Mouse (Mus musculus): ENCODE data around the gene Ifrd1. TPM values are rescaled to one million over a fixed set of nuclear protein-coding genes. Genes with fewer than 3 reads are reported as not detected.
A peak's percentile ranks its signal among the peaks of the same experiment; 100 is the strongest.

Ifrd1 gene
- polyA plus RNA-seq, 1 experiment from 2014 or later: 131 TPM

- peaks cover 15% of the 10 kb centered on the region for H3K4me1 ChIP-seq (ENCODE audit: control insufficient read depth, insufficient read depth, low read length)
- H3K9ac ChIP-seq (ENCODE audit: low read depth, low read length): no peak overlapping the region
- no peaks in the 10 kb centered on the region for H3K27me3 ChIP-seq (ENCODE audit: control insufficient read depth, insufficient read depth, low read length)
- 93% methylated on average over 9 of the region's 9 CpGs for WGBS
- H3K9me3 ChIP-seq (ENCODE audit: control insufficient read depth, low read length): no peaks in the 10 kb centered on the region
- ATAC-seq (ENCODE audit: low FRiP score, low TSS enrichment): no peak
- H3K27ac ChIP-seq (ENCODE audit: low read depth, low read length): no peak overlapping the region
- no peaks in the 10 kb centered on the region for H3K36me3 ChIP-seq (ENCODE audit: control insufficient read depth, insufficient read depth, low read length)
- no peak overlapping the region for H3K4me3 ChIP-seq (ENCODE audit: low read length)
- no peak overlapping the region; the same call in 1 of the 2 replicates for H3K4me2 ChIP-seq (replicated peaks; ENCODE audit: low read depth, low read length)
Measured at GRCm38 (mm10) chr12:40224171-40224880, 24.0 kb downstream of the Ifrd1 start.

GRCm38 (mm10) chr12:40223676-40224075, 24.6 kb downstream of the Ifrd1 start:
- ATAC-seq (ENCODE audit: low FRiP score, low TSS enrichment): no peak
- Histone ChIP-seq H3K4me1 (ENCODE audit: control insufficient read depth, insufficient read depth, low read length) (peaks cover 15% of the 10 kb centered on the region), H3K4me2 (replicated peaks; ENCODE audit: low read depth, low read length) (peak overlapping the region; percentile 68), H3K9me3 (ENCODE audit: control insufficient read depth, low read length) (no peaks in the 10 kb centered on the region), H3K36me3 (ENCODE audit: control insufficient read depth, insufficient read depth, low read length) (no peaks in the 10 kb centered on the region), H3K9ac (ENCODE audit: low read depth, low read length) (peak overlapping the region; percentile 51), H3K4me3 (ENCODE audit: low read length) (peak overlapping the region; percentile 93), H3K27me3 (ENCODE audit: control insufficient read depth, insufficient read depth, low read length) (no peaks in the 10 kb centered on the region), H3K27ac (ENCODE audit: low read depth, low read length) (no peak overlapping the region)
- WGBS: 30% methylated on average over 10 of the region's 10 CpGs

- H3K4me1 ChIP-seq (ENCODE audit: control insufficient read depth, insufficient read depth, low read length): peaks cover 15% of the 10 kb centered on the region
- peak; percentile 99 for ATAC-seq (ENCODE audit: low FRiP score, low TSS enrichment)
- H3K36me3 ChIP-seq (ENCODE audit: control insufficient read depth, insufficient read depth, low read length): peaks cover under 1% of the 10 kb centered on the region; the same call in 1 of the 2 replicates
- H3K9me3 ChIP-seq (ENCODE audit: control insufficient read depth, low read length): no peaks in the 10 kb centered on the region
- H3K4me3 ChIP-seq (ENCODE audit: low read length): peak overlapping the region; percentile 93
- H3K4me2 ChIP-seq (replicated peaks; ENCODE audit: low read depth, low read length): peak overlapping the region; percentile 68
- H3K27me3 ChIP-seq (ENCODE audit: control insufficient read depth, insufficient read depth, low read length): no peaks in the 10 kb centered on the region
- peak overlapping the region; percentile 97 for H3K27ac ChIP-seq (ENCODE audit: low read depth, low read length)
- H3K9ac ChIP-seq (ENCODE audit: low read depth, low read length): peak overlapping the region; percentile 95
- under 1% methylated on average over 47 of the region's 47 CpGs for WGBS
Measured at GRCm38 (mm10) chr12:40223082-40223619, 25.2 kb downstream of the Ifrd1 start.

- WGBS: under 1% methylated on average over 81 of the region's 81 CpGs
- peaks cover 15% of the 10 kb centered on the region for H3K4me1 ChIP-seq (ENCODE audit: control insufficient read depth, insufficient read depth, low read length)
- peak overlapping the region; percentile 97 for H3K27ac ChIP-seq (ENCODE audit: low read depth, low read length)
- peak overlapping the region; percentile 62 for H3K4me2 ChIP-seq (replicated peaks; ENCODE audit: low read depth, low read length)
- H3K27me3 ChIP-seq (ENCODE audit: control insufficient read depth, insufficient read depth, low read length): no peaks in the 10 kb centered on the region
- H3K9me3 ChIP-seq (ENCODE audit: control insufficient read depth, low read length): no peaks in the 10 kb centered on the region
- peaks cover 3% of the 10 kb centered on the region; the same call in 1 of the 2 replicates for H3K36me3 ChIP-seq (ENCODE audit: control insufficient read depth, insufficient read depth, low read length)
- H3K9ac ChIP-seq (ENCODE audit: low read depth, low read length): peak overlapping the region; percentile 95
- ATAC-seq (ENCODE audit: low FRiP score, low TSS enrichment): peak; percentile 97
- H3K4me3 ChIP-seq (ENCODE audit: low read length): peak overlapping the region; percentile 93
Measured at GRCm38 (mm10) chr12:40222251-40223081, 25.8 kb downstream of the Ifrd1 start.

- H3K4me2 ChIP-seq (replicated peaks; ENCODE audit: low read depth, low read length): peak overlapping the region; percentile 62
- no peak for ATAC-seq (ENCODE audit: low FRiP score, low TSS enrichment)
- H3K4me3 ChIP-seq (ENCODE audit: low read length): peak overlapping the region; percentile 93
- 15% methylated on average over 5 of the region's 5 CpGs for WGBS
- H3K9me3 ChIP-seq (ENCODE audit: control insufficient read depth, low read length): no peaks in the 10 kb centered on the region
- no peak overlapping the region for H3K27ac ChIP-seq (ENCODE audit: low read depth, low read length)
- peak overlapping the region; percentile 95 for H3K9ac ChIP-seq (ENCODE audit: low read depth, low read length)
- peaks cover 7% of the 10 kb centered on the region; the same call in 1 of the 2 replicates for H3K36me3 ChIP-seq (ENCODE audit: control insufficient read depth, insufficient read depth, low read length)
- H3K27me3 ChIP-seq (ENCODE audit: control insufficient read depth, insufficient read depth, low read length): no peaks in the 10 kb centered on the region
- peaks cover 15% of the 10 kb centered on the region for H3K4me1 ChIP-seq (ENCODE audit: control insufficient read depth, insufficient read depth, low read length)
Measured at GRCm38 (mm10) chr12:40221611-40222010, 26.7 kb downstream of the Ifrd1 start.

GRCm38 (mm10) chr12:40220896-40221295, 27.4 kb downstream of the Ifrd1 start:
- no peak for ATAC-seq (ENCODE audit: low FRiP score, low TSS enrichment)
- H3K9ac ChIP-seq (ENCODE audit: low read depth, low read length): peak overlapping the region; percentile 95; the same call in 1 of the 2 replicates
- no peaks in the 10 kb centered on the region for H3K27me3 ChIP-seq (ENCODE audit: control insufficient read depth, insufficient read depth, low read length)
- peak overlapping the region; percentile 62 for H3K4me2 ChIP-seq (replicated peaks; ENCODE audit: low read depth, low read length)
- peaks cover 15% of the 10 kb centered on the region for H3K4me1 ChIP-seq (ENCODE audit: control insufficient read depth, insufficient read depth, low read length)
- 21% methylated on average over 3 of the region's 3 CpGs for WGBS
- H3K36me3 ChIP-seq (ENCODE audit: control insufficient read depth, insufficient read depth, low read length): peaks cover 14% of the 10 kb centered on the region
- no peak overlapping the region for H3K27ac ChIP-seq (ENCODE audit: low read depth, low read length)
- no peaks in the 10 kb centered on the region for H3K9me3 ChIP-seq (ENCODE audit: control insufficient read depth, low read length)
- peak overlapping the region; percentile 93 for H3K4me3 ChIP-seq (ENCODE audit: low read length)

- H3K4me3 ChIP-seq (ENCODE audit: low read length): peak overlapping the region; percentile 93
- H3K4me2 ChIP-seq (replicated peaks; ENCODE audit: low read depth, low read length): peak overlapping the region; percentile 62
- peaks cover 15% of the 10 kb centered on the region for H3K4me1 ChIP-seq (ENCODE audit: control insufficient read depth, insufficient read depth, low read length)
- H3K27ac ChIP-seq (ENCODE audit: low read depth, low read length): no peak overlapping the region
- H3K9ac ChIP-seq (ENCODE audit: low read depth, low read length): peak overlapping the region; percentile 51; the same call in 1 of the 2 replicates
- H3K9me3 ChIP-seq (ENCODE audit: control insufficient read depth, low read length): no peaks in the 10 kb centered on the region
- no peak for ATAC-seq (ENCODE audit: low FRiP score, low TSS enrichment)
- WGBS: 53% methylated on average over 3 of the region's 3 CpGs
- H3K27me3 ChIP-seq (ENCODE audit: control insufficient read depth, insufficient read depth, low read length): no peaks in the 10 kb centered on the region
- H3K36me3 ChIP-seq (ENCODE audit: control insufficient read depth, insufficient read depth, low read length): peaks cover 22% of the 10 kb centered on the region
Measured at GRCm38 (mm10) chr12:40220001-40220570, 28.2 kb downstream of the Ifrd1 start.

- Histone ChIP-seq H3K4me2 (replicated peaks; ENCODE audit: low read depth, low read length) (no peak overlapping the region), H3K4me1 (ENCODE audit: control insufficient read depth, insufficient read depth, low read length) (peaks cover 15% of the 10 kb centered on the region), H3K4me3 (ENCODE audit: low read length) (no peak overlapping the region), H3K27me3 (ENCODE audit: control insufficient read depth, insufficient read depth, low read length) (no peaks in the 10 kb centered on the region), H3K9me3 (ENCODE audit: control insufficient read depth, low read length) (no peaks in the 10 kb centered on the region), H3K27ac (ENCODE audit: low read depth, low read length) (no peak overlapping the region), H3K36me3 (ENCODE audit: control insufficient read depth, insufficient read depth, low read length) (peaks cover 38% of the 10 kb centered on the region), H3K9ac (ENCODE audit: low read depth, low read length) (no peak overlapping the region)
- no peak for ATAC-seq (ENCODE audit: low FRiP score, low TSS enrichment)
- 91% methylated on average over 2 of the region's 2 CpGs for WGBS
Measured at GRCm38 (mm10) chr12:40218430-40218945, 29.8 kb downstream of the Ifrd1 start.
